Mouse (Mus musculus): ENCODE results near the gene Trim56. TPM values are rescaled to one million over a fixed set of nuclear protein-coding genes. Genes with fewer than 3 reads are reported as not detected.
"Not testable (repeated sequence)": the region's sequence is repeated elsewhere in the genome, so short reads cannot be mapped to it uniquely, and the experiment has no call there.

The Trim56 gene
- total and polyA plus RNA-seq, 2 experiments = 4.3 to 9.3 TPM

GRCm38 (mm10) chr5:137122686-137123193, 6.7 kb upstream of the Trim56 start:
- peak; percentile 32 for DNase-seq (ENCODE audit: extremely low read depth, low read depth, low spot score)
- no peaks in the 10 kb centered on the region for H3K36me3 ChIP-seq (ENCODE audit: control insufficient read depth, insufficient read depth, low read length)
- 25% methylated on average over 14 of the region's 14 CpGs for WGBS
- no peak overlapping the region for H3K4me3 ChIP-seq (ENCODE audit: insufficient read depth, low read depth, low read length)
- no peaks in the 10 kb centered on the region for H3K27me3 ChIP-seq (ENCODE audit: control insufficient read depth, insufficient read depth, low read length)
- no peak overlapping the region for H3K9ac ChIP-seq (ENCODE audit: low read depth, low read length)
- no peaks in the 10 kb centered on the region for H3K4me1 ChIP-seq (ENCODE audit: control insufficient read depth, insufficient read depth, low read length)
- peak; percentile 75 for TF ChIP-seq CTCF (IDR thresholded peaks at IDR 0.05; ENCODE audit: low read depth, low read length)
- TF ChIP-seq POLR2A (IDR thresholded peaks at IDR 0.05; ENCODE audit: extremely low read depth, insufficient read depth, low read length) = no peak
- no peaks in the 10 kb centered on the region for H3K79me2 ChIP-seq (ENCODE audit: control insufficient read depth, insufficient read depth, low read length)
- H3K27ac ChIP-seq (replicated peaks; ENCODE audit: insufficient read depth, low read depth, low read length) = no peak overlapping the region

GRCm38 (mm10) chr5:137121280-137121679, 5.3 kb upstream of the Trim56 start:
- H3K27me3 ChIP-seq (ENCODE audit: control insufficient read depth, insufficient read depth, low read length) = no peaks in the 10 kb centered on the region
- no peak overlapping the region for H3K27ac ChIP-seq (replicated peaks; ENCODE audit: insufficient read depth, low read depth, low read length)
- H3K36me3 ChIP-seq (ENCODE audit: control insufficient read depth, insufficient read depth, low read length) = no peaks in the 10 kb centered on the region
- 0 out of 2 replicates have a peak, but pooled peaks cover 4% of the 10 kb centered on the region for H3K4me1 ChIP-seq (ENCODE audit: control insufficient read depth, insufficient read depth, low read length)
- no peak overlapping the region for H3K4me3 ChIP-seq (ENCODE audit: insufficient read depth, low read depth, low read length)
- no peak for TF ChIP-seq POLR2A (IDR thresholded peaks at IDR 0.05; ENCODE audit: extremely low read depth, insufficient read depth, low read length)
- no peak for TF ChIP-seq CTCF (IDR thresholded peaks at IDR 0.05; ENCODE audit: low read depth, low read length)
- no peak for DNase-seq (ENCODE audit: extremely low read depth, low read depth, low spot score)
- no peak overlapping the region for H3K9ac ChIP-seq (ENCODE audit: low read depth, low read length)
- WGBS = 78% methylated on average over 4 of the region's 4 CpGs
- no peaks in the 10 kb centered on the region for H3K79me2 ChIP-seq (ENCODE audit: control insufficient read depth, insufficient read depth, low read length)

- TF ChIP-seq POLR2A (IDR thresholded peaks at IDR 0.05; ENCODE audit: extremely low read depth, insufficient read depth, low read length) (no peak), CTCF (IDR thresholded peaks at IDR 0.05; ENCODE audit: low read depth, low read length) (no peak)
- WGBS = 90% methylated on average over 4 of the region's 4 CpGs
Observed at GRCm38 (mm10) chr5:137118878-137119277, 2.9 kb upstream of the Trim56 start.

GRCm38 (mm10) chr5:137117994-137118393, 2.0 kb upstream of the Trim56 start:
- H3K9ac ChIP-seq (ENCODE audit: low read depth, low read length); DNase-seq (ENCODE audit: extremely low read depth, low read depth, low spot score); H3K27ac ChIP-seq (replicated peaks; ENCODE audit: insufficient read depth, low read depth, low read length); H3K79me2 ChIP-seq (ENCODE audit: control insufficient read depth, insufficient read depth, low read length); H3K4me3 ChIP-seq (ENCODE audit: insufficient read depth, low read depth, low read length); H3K27me3 ChIP-seq (ENCODE audit: control insufficient read depth, insufficient read depth, low read length); H3K4me1 ChIP-seq (ENCODE audit: control insufficient read depth, insufficient read depth, low read length); H3K36me3 ChIP-seq (ENCODE audit: control insufficient read depth, insufficient read depth, low read length): not testable (repeated sequence)
- WGBS = 93% methylated on average over 3 of the region's 3 CpGs

More at GRCm38 (mm10) chr5:137118878-137119277, 2.9 kb upstream of the Trim56 start:
- no peak for DNase-seq (ENCODE audit: extremely low read depth, low read depth, low spot score)
- H3K4me1 ChIP-seq (ENCODE audit: control insufficient read depth, insufficient read depth, low read length) = peaks cover 7% of the 10 kb centered on the region; the same call in 1 of the 2 replicates
- H3K9ac ChIP-seq (ENCODE audit: low read depth, low read length) = no peak overlapping the region
- no peaks in the 10 kb centered on the region for H3K79me2 ChIP-seq (ENCODE audit: control insufficient read depth, insufficient read depth, low read length)
- H3K27ac ChIP-seq (replicated peaks; ENCODE audit: insufficient read depth, low read depth, low read length) = no peak overlapping the region
- H3K27me3 ChIP-seq (ENCODE audit: control insufficient read depth, insufficient read depth, low read length) = no peaks in the 10 kb centered on the region
- H3K36me3 ChIP-seq (ENCODE audit: control insufficient read depth, insufficient read depth, low read length) = no peaks in the 10 kb centered on the region
- H3K4me3 ChIP-seq (ENCODE audit: insufficient read depth, low read depth, low read length) = no peak overlapping the region

- DNase-seq (ENCODE audit: extremely low read depth, low read depth, low spot score) = no peak
- H3K27ac ChIP-seq (replicated peaks; ENCODE audit: insufficient read depth, low read depth, low read length) = no peak overlapping the region
- H3K27me3 ChIP-seq (ENCODE audit: control insufficient read depth, insufficient read depth, low read length) = no peaks in the 10 kb centered on the region
- peaks cover 7% of the 10 kb centered on the region; the same call in 1 of the 2 replicates for H3K4me1 ChIP-seq (ENCODE audit: control insufficient read depth, insufficient read depth, low read length)
- H3K4me3 ChIP-seq (ENCODE audit: insufficient read depth, low read depth, low read length) = no peak overlapping the region
- no peak overlapping the region for H3K9ac ChIP-seq (ENCODE audit: low read depth, low read length)
- TF ChIP-seq POLR2A (IDR thresholded peaks at IDR 0.05; ENCODE audit: extremely low read depth, insufficient read depth, low read length) = no peak
- no peak for TF ChIP-seq CTCF (IDR thresholded peaks at IDR 0.05; ENCODE audit: low read depth, low read length)
- no peaks in the 10 kb centered on the region for H3K79me2 ChIP-seq (ENCODE audit: control insufficient read depth, insufficient read depth, low read length)
- H3K36me3 ChIP-seq (ENCODE audit: control insufficient read depth, insufficient read depth, low read length) = peaks cover 2% of the 10 kb centered on the region; the same call in 1 of the 2 replicates
- WGBS = 94% methylated on average over 2 of the region's 2 CpGs
Observed at GRCm38 (mm10) chr5:137116987-137117386, 978 bp upstream of the Trim56 start.

GRCm38 (mm10) chr5:137114891-137115561, 983 bp downstream of the Trim56 start:
- no peaks in the 10 kb centered on the region for H3K79me2 ChIP-seq (ENCODE audit: control insufficient read depth, insufficient read depth, low read length)
- peak overlapping the region; percentile 87 for H3K27ac ChIP-seq (replicated peaks; ENCODE audit: insufficient read depth, low read depth, low read length)
- H3K27me3 ChIP-seq (ENCODE audit: control insufficient read depth, insufficient read depth, low read length) = no peaks in the 10 kb centered on the region
- WGBS = 48% methylated on average over 9 of the region's 9 CpGs
- DNase-seq (ENCODE audit: extremely low read depth, low read depth, low spot score) = no peak
- H3K9ac ChIP-seq (ENCODE audit: low read depth, low read length) = peak overlapping the region; percentile 84
- H3K4me3 ChIP-seq (ENCODE audit: insufficient read depth, low read depth, low read length) = peak overlapping the region; percentile 5
- peaks cover 2% of the 10 kb centered on the region; the same call in 1 of the 2 replicates for H3K36me3 ChIP-seq (ENCODE audit: control insufficient read depth, insufficient read depth, low read length)
- peaks cover 7% of the 10 kb centered on the region; the same call in 1 of the 2 replicates for H3K4me1 ChIP-seq (ENCODE audit: control insufficient read depth, insufficient read depth, low read length)
- no peak for TF ChIP-seq CTCF (IDR thresholded peaks at IDR 0.05; ENCODE audit: low read depth, low read length)
- no peak for TF ChIP-seq POLR2A (IDR thresholded peaks at IDR 0.05; ENCODE audit: extremely low read depth, insufficient read depth, low read length)
